Mouse (Mus musculus): Measurements from ENCODE around the gene Ang6.
A peak's percentile ranks its signal among the peaks of the same experiment; 100 is the strongest.
"Not testable (repeated sequence)": the region's sequence is repeated elsewhere in the genome, so short reads cannot be mapped to it uniquely, and the experiment has no call there.

Ang6 gene

DNA sequence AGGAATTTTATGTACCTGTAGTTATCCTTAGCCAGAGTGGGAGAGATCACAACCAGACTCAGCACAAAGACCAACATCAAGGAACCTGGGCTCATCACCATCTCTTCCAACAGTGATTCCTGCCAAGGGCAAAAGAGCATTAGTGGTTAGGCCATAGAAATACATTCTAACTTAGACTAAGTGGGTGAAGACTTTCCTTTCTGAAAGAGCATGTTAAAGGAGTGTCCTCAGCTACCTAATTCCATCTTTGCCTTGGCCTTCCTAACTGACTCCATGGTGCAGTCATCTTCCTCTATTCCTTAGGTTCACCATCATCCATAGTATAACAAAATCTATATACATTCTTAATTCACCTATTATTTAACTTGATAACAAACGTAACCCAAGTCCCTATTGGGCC, at the start of gene Ang6:
Gene Ang6, minus strand, starts transcription at position 101 of the 400 bp plus-strand sequence.
- no peak for DNase-seq (ENCODE audit: low read depth)

DNA sequence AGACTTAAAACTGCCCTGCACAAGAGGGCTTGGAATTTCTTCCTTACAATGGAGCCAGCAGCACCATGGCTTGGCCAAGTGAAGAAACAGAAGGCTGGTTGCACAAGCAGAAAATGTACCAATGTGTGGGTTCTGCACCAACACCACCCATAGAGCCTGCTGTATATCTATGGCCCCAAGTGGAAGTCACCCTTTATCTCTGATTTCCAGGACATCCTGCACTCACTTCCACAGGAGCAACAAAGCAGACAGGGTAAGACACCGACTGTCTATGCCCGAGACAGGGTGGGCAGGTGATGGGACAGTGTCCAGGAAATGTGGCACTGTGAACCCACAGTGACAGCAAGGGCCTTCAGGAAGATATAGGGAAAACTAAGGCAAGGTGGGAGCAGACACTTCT, 44.5 kb upstream of the Ang6 start:
- DNase-seq (ENCODE audit: low read depth): not testable (repeated sequence)

DNA sequence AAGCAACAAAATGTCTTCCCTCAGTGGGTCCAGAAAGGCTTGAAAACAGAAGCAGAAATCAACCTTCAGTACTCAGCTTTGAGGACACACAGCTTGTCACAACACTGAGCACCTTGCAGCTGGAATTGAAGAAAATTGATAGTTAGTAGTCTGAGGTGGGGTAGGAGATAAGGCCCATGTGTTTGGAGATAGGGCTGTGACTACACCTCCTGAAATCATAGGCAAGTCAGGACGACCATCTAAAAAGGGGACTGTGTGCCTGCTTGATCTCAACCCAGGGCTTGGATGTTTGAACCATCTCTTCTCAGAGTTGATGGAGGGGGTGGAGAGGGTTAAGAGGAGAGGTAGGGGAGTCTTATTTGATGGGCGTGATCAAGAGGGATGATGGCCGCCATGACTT, 29.8 kb upstream of the Ang6 start:
- DNase-seq (ENCODE audit: low read depth): not testable (repeated sequence)

DNA sequence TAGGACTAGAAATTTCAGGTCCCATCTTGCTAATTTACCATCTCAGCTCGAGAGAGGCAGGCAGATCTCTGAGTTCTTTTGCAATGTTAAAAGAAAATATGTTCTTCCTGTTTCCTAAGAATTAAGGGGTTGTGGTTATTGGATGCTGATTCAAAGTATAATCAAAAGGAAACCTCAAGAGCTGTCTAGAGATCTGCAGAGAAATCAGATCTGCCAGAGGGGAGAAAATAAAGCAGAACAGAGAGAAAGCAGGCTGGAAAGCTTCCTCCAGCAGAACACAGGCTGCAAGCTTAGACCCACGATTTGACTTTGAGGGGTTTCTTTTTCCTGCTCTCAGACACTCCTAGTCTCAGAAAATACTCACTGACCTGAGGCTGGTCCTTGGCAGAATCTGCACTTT, 7.6 kb upstream of the Ang6 start:
- DNase-seq (ENCODE audit: low read depth): not testable (repeated sequence)

DNA sequence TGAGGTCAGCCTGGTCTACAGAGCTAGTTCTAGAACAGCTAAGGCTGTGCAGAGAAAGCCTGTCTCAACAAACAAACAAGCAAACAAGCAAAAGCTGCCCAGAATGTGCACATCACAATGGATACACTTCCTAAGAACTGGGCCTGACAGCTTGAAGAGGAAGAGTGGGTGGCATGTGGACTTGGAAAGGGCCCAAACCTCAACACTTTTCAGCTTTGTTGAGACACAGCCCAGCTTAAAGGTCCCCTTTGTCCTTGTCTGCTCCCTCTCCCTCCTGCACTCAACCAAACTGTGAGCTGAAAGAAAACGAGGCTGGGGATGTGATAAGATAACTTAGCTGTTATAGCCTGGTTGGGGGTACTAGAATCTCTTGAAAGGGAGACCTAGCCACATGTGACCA, 6.0 kb upstream of the Ang6 start:
- not testable (repeated sequence) for DNase-seq (ENCODE audit: low read depth)

DNA sequence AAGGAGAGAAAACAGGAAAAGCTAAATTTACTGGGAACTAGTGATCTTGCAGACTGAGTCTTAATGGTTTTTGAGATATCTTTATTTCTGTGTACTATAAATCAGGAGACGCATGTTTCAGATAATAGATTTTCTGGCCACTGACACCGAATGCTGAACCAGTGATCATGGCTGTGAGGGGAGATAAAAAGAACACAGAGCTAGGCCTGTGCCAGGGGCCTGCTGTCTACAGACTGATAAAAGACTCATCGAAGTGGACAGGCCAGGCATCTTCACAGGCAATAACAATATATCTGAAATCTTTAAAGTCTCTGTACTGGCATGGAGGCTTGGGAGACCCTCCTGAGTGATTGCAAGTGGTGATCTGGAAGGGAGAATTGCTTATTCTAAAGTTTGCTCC, 469 bp downstream of the Ang6 start:
- DNase-seq (ENCODE audit: low read depth): no peak

DNA sequence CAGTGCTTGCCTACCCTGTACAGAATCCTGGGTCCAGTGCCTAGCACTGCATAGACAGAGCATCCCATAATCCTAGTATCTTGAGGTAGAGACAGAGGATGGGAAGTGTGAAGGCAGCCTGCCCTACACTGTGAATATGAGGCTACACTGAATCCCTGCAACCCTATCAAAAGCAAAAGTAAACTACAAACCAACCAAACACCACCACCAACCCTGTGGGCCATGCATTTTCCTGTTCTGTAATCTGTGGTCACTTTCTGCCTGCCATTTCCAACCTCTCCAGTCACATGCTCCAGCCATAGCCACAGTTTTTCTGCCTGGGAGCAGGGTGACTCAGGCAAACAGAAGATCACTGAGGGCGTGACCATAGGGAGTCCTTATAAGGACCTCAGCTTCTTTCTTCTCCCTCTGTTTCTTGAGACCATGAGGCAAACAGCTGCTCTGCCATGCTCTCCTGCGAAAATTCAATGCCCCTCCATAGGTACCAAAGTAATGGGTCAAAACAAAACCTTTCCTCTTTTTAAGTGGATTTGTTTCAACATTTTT, 3.5 kb downstream of the Ang6 start:
- DNase-seq (ENCODE audit: low read depth): not testable (repeated sequence)

DNA sequence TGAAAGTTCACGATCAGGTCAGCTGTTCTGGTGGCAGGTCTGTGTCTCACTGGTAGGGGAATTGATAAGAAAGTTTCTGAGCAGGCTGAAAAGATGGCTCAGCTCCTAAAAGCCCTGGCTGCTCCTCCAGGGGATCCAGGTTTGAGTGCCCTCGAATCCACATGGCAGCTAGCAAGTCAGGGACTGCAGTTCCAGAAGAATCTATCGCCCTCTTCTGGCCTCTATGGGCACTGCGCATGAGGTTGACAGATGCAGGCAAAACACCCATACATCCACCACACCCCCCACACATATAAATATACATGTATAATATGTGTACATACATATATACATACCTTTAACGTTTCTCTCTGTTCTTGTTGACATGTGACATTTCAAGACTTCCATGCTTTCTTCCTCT, 14.7 kb downstream of the Ang6 start:
- DNase-seq (ENCODE audit: low read depth): peak; percentile 22

DNA sequence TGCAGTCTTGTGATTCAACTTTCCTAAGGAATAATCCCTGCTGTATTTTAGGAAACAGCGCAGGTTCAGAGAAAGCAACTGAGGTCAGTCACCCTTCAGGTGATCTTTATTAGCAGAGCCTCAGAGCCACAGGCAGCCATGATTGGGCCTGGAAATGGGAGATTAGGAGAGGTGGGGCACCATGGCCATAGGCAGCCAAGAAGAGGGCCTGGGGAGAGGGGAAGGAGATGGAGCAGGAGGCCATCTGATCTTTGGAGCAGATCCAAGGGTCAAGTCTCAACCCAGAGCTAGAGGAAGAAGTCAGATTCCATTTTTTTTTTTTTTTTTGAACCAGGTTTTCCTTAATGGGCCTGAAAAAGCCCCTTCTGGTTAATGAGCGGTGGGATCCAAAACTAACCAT, 15.9 kb downstream of the Ang6 start:
- DNase-seq (ENCODE audit: low read depth): no peak

DNA sequence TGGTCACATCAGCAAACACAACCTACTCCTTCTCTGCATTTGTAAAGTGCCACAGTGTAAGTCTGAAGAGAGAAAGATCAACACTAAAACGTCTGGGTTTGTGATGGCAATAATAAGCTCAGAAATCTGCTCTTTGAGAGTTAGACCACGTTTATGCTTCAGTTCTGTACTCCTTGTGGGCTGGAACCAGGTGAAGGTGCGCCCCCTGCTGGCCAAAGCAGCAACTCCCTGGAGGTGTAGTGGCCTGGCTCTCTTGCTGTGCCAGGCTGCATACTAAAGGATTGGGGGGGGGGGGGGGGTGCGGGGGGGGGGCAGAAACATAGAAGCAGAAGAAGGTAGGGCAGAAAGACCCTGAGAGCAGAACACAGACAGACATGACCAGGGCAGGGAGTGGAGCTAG, 18.2 kb downstream of the Ang6 start:
- DNase-seq (ENCODE audit: low read depth): no peak

DNA sequence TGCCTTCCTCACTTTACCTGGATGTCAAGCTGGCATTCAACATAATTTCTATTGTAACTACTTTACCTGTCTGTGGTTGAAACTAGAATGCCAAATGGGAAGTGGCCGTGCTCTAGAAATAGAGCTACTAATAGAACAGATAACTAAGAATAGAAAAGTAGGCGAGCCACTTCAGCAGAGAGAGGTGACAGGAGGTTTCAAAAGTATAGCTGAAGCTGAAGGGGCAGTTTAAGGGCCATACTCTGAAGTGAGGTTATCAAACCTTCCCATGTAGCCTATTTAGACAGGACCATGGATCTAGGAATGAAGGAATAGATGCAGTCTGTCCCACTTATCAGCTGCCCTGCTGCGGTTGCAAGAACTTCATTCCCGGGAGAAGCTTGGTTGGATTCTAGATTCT, 18.6 kb downstream of the Ang6 start:
- no peak for DNase-seq (ENCODE audit: low read depth)

DNA sequence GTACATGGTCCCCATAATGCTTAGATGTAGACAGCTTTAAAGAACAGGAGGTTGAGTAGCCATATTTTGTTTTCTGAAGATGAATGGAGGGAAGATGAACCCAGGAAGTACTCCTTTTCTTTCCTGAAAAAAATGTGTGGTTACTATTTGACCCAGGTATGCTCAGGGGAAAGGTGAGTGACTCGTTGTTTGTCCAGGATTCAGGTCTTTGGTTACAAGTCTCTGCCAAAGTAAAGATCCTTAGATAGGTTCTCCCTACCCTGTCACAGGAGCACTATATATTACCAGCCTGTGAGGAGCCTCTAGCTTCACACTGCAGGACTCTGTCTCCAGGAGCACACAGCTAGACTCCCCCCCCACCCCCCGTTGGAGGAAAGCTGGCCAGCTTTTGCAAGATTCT, 45.3 kb downstream of the Ang6 start, which contains the start of gene Ang5:
Gene Ang5, plus strand, starts transcription at position 301 of the 400 bp plus-strand sequence.
- not testable (repeated sequence) for DNase-seq (ENCODE audit: low read depth)

DNA sequence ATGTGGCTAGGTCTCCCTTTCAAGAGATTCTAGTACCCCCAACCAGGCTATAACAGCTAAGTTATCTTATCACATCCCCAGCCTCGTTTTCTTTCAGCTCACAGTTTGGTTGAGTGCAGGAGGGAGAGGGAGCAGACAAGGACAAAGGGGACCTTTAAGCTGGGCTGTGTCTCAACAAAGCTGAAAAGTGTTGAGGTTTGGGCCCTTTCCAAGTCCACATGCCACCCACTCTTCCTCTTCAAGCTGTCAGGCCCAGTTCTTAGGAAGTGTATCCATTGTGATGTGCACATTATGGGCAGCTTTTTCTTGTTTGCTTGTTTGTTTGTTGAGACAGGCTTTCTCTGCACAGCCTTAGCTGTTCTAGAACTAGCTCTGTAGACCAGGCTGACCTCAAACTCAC, 47.0 kb downstream of the Ang6 start:
- not testable (repeated sequence) for DNase-seq (ENCODE audit: low read depth)

DNA sequence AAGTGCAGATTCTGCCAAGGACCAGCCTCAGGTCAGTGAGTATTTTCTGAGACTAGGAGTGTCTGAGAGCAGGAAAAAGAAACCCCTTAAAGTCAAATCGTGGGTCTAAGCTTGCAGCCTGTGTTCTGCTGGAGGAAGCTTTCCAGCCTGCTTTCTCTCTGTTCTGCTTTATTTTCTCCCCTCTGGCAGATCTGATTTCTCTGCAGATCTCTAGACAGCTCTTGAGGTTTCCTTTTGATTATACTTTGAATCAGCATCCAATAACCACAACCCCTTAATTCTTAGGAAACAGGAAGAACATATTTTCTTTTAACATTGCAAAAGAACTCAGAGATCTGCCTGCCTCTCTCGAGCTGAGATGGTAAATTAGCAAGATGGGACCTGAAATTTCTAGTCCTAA, 48.7 kb downstream of the Ang6 start:
- DNase-seq (ENCODE audit: low read depth): not testable (repeated sequence)
